Mouse (Mus musculus): Measurements from ENCODE around the gene Chil5.

DNA sequence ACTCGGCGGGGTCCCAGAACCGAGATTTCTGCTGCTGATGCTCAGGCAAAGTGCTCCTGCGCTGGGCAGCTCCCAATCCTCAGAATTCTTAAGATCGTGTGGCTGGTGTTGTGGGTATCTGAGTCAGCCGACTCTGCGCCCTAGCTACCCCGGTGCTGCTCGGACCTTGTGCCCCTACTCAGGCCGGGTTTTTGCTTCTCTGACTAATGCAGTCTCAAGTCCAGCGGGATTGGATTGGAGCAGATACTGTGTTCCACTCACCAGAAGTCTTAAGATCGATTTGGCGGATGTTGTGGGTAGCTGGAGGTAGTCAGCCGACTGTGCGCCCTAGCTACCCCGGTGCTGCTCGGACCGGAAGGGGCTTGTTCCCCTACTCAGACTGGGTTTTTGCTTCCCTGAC is 19.3 kb upstream of the Chil5 start:
- TF ChIP-seq POLR2A (IDR thresholded peaks at IDR 0.05; ENCODE audit: control insufficient read depth, extremely low read depth, insufficient read depth, low read length, poor library complexity): no peak
- no peak for TF ChIP-seq CTCF (IDR thresholded peaks at IDR 0.05; ENCODE audit: borderline replicate concordance, control insufficient read depth, extremely low read depth, insufficient read depth, low read length, poor library complexity)
